Mouse (Mus musculus) megakaryocyte, embryonic 14.5 days (primary cell): ENCODE data around the gene Supv3l1.

ENCODE experiments used
- FLI1 ChIP-seq: IDR thresholded peaks from 2 replicates; pipeline ENCODE4 v1.6.1; 2012; ENCODE audit warnings: low read length, inconsistent platforms, mixed read lengths
- GATA1 ChIP-seq: IDR thresholded peaks from 3 replicates; pipeline ENCODE4 v1.6.1; 2012; ENCODE audit warnings: mixed read lengths, low read length, inconsistent platforms, borderline replicate concordance

DNA sequence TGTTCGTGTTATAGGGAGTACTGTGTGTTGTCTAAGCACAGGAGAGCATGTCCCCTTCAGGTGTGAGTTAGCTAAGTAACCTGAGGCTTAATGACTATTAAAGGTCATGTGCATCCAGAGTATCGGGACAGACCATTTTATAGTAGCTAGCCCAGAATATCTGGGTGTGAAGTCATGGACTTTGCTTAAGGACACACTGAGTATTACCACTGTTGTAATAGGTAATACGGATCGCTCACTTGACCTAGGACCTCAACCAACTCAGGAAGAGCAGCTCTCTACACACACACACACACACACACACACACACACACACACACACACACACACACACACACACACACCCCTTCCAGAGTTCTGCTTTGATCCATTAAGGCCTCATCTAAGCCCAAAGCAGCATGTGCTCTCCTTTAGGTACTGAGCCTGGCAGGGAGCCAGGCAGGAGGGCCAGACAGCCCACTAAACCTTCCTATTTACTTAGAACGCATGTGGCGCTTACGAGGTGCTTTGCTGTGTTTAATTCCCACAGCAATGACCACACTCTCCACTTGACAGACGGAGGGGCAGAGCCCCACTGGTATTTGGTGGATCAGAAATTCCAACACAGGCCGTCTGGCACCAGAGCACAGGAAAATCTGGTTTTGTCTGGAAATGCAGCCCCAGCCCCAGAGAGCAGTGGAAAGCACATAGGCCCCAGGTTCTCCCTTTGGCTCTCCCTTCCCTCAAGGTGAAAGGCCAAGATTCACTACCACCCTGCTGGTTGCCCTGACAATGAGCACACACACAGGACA, 24.3 kb downstream of the Supv3l1 start:
- TF ChIP-seq GATA1 = no peak
- TF ChIP-seq FLI1 = no peak
